Mouse (Mus musculus) retina, postnatal 1 day (tissue): ENCODE measurements around the gene Atf7ip.
A peak's percentile ranks its signal among the peaks of the same experiment; 100 is the strongest.

ENCODE experiments used
- DNase-seq: peaks from one replicate; pipeline ENCODE4 v3.0.0-alpha.2; 2012

Gene Atf7ip

DNA sequence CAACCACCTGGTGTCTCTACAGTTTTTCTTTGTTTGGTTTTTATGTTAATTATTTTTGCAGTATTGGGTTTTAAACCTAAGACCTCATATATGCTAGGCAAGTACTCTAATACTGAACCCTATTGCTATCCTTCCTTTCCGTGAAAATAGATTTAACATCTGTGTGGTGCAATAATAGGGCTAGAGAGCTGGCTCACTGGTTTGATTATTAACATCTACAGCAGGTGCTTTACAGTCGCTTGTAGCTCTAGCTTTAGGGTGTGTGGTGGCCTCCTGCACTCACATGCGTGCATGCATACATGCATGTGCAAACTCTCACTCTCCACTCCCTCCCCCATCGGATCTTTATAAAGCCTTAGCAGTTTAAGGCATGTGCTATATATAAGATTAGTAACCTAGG lies 19.6 kb downstream of the Atf7ip start:
- DNase-seq = no peak

- no peak for DNase-seq
Measured at GRCm38 (mm10) chr6:136529156-136529555, 23.2 kb downstream of the Atf7ip start.

- DNase-seq = peak; percentile 25
Measured at GRCm38 (mm10) chr6:136531792-136532230, 25.8 kb downstream of the Atf7ip start.

DNA sequence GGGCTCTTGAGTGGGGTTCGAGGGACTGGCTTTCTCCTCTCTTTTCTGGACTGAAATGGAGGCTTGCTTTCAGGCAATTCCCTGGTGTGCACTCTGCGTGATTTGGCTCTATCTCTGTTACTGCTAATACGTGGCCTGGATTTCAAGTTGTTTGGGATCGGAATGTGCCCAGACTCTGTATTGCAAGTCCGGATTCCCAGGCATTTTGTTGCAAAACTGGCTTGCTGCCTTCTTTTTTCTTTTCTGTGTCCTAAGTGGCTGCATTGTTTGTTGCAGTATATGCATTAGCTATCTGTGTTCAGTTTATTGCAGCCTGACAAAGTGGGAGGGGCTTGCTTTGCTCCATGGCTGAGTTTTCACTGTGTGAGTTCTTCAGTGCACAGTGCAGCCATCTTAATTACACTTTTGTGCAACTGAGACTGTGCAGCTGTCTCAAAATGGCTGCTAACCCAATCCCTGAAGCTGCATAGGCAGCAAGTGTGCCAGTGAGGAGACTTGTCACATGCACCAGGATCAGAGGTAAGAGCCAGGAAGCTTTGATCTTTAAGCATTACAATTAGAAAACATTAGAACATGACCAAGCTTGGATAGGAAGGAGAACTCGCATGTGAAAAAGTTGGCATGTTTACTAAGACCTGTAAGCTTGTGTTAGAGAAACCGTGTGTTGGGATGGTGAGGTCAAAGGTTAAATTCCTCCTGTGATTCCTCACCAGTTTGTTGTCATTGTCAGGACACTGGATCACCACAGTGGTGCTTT lies 26.7 kb downstream of the Atf7ip start:
- peak; percentile 93 for DNase-seq

DNA sequence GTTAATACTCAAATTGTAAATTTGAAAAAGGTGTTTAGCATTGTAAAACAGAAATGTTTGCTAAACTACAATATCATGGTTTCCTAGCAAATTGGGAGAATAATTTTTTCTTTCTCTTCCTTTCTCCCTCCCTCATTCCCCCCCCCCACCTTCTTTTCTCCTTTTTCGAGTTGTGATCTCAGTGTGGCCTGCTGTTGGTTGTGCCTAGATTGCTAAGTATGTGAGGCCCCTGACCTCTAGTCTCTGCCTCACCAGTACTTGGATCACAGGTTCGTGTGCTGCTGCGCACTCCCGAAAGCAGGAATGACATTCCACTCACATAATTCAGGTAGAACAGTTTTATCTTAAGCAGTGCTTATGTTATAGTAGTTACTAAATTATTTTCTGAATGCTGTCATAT lies 27.8 kb downstream of the Atf7ip start:
- DNase-seq = no peak

- no peak for DNase-seq
Measured at GRCm38 (mm10) chr6:136534444-136534843, 28.5 kb downstream of the Atf7ip start.

- DNase-seq = peak; percentile 27
Measured at GRCm38 (mm10) chr6:136535176-136535575, 29.2 kb downstream of the Atf7ip start.

- DNase-seq = no peak
Measured at GRCm38 (mm10) chr6:136536121-136536520, 30.2 kb downstream of the Atf7ip start.

DNA sequence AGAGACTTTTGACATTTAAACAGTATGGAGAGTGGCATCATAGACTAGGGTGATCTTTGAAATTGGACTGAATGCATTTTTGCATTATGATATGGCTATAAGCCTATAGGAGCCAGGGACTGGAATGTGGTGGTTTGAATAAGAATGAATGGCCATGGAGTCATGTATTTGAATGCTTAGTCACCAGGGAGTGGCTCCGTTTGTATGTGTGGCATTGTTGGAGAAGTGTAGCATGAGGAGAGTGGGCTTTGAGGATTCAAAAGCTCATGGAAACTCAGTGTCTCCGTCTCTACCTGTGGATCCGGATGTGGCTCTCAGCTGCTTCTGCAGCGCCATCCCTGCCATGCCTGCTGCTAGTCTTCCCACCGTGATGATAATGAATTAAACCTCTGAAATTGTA lies 35.4 kb downstream of the Atf7ip start:
- DNase-seq = no peak

- DNase-seq = no peak
Measured at GRCm38 (mm10) chr6:136542105-136542504, 36.1 kb downstream of the Atf7ip start.

GRCm38 (mm10) chr6:136543164-136543563 lies 37.2 kb downstream of the Atf7ip start:
- DNase-seq = peak; percentile 87

DNA sequence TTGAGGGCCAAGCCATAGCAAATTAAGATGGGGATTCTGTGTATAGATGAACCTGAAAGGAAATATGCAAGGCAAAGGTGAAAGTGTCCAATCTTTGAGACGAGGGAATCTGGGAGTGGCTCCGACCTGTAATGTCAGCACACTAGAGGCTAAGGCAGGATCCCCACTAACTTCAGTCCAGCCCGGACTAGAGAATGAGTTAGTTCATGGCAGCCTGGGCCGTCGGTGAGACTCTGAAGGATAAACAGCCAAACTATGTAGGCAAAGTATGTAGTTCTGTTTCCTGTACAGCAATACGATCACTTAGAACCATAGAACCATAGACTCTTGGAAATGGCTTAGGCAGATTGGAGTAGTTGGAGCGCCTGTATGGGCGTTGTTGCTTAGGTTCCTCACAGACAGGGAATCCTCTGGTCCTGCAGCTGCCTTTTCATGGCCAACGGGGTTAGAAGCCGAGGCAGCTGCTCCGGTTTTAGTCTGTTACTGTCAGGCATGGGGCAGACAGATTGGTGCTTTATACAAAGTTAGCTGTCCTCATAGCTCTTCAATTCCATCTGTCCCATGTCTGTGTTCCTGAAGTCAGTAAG lies 39.4 kb downstream of the Atf7ip start:
- no peak for DNase-seq

DNA sequence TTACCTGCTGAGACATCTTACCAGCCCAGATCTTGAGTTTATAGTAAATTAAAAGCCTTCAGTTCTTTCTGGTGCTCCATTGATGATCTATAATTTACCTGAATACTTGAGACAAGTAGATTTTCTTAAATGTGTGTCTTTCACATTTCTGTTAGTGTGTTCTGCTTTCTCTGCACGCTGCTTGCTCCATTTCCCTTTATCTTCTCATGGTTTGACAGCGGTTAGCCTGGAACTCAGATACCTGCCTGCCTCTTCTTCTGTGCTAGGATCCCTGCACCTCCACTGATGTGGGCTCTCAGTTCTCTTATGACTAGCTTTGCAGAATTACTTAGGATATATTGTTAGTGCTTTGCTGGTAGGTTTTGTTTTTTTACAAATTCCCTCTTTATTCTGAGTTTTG lies 40.3 kb downstream of the Atf7ip start:
- DNase-seq = no peak

DNA sequence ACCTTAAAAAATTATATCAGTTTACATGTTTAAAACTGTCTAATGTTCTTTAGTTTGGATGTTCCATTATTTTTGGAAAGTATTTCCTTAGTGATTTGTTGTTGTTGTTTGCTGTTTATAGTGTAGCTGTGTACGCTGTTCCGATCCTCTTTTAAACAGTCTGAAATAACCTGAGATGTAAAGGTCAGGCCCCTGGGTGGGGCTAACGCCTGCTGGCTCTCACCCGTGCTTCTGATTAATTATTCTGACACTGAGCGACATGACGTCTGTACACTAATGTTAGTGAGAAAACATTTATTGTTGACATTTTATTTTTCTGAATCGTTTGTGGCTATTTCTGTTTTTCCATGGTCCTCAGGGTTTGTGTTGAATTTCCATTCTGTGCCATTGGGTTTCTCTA lies 41.0 kb downstream of the Atf7ip start:
- no peak for DNase-seq

DNA sequence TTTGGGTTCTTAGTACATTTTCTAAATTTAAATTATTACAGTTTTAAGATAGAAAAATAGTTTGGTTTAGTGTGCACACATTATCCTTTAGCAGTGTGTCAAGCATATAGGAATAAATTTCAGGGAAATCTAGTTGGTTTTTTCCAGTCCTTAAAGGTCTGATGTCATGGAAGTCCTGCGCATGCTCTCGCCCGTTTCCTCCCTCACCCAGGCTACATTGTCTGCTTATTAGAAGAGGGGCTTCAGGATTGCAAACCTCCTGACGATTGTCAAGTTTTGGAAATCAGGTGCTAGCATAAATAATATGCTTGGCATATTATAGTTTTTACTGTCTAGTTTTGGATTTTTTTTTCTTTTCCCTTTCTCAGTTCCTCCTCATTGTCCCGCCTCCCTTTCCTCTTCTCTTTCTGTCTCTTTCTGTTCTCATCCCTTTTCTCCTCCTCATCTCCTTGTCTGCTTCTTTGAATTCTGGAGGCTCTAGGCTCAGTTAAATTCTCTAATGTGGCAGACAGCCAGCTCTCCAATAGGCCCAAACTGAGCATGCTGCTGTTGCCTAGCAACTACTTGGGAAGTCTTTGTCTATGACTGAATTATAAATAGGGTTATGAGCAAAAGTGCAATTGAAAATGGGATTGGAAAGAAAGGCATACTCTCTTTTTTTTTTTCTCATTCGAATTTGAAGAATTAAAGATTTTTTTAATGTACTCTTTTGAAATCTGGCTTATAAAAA lies 42.2 kb downstream of the Atf7ip start:
- peak; percentile 89 for DNase-seq

DNA sequence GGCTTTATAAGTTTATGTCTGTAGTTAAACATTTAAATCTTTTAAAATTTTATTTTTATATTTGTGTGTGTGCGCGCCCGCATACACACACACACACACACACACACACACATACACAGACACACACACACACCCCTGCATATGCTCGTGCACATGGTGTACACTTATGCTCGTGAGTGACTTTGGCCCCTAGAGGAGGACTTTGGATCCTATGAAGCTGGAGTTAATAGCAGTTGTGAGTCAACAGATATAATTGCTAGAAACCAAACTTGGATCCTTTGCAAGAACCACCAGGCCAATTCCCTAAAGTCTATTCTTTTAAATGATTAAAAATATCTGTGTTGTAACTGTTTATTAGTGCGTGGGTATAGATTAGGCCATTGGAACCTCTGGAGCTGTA lies 42.8 kb downstream of the Atf7ip start:
- no peak for DNase-seq

- no peak for DNase-seq
Measured at GRCm38 (mm10) chr6:136549606-136550005, 43.6 kb downstream of the Atf7ip start.

GRCm38 (mm10) chr6:136550596-136551304 lies 44.8 kb downstream of the Atf7ip start:
- DNase-seq = peak; percentile 69

GRCm38 (mm10) chr6:136551550-136552109 lies 45.7 kb downstream of the Atf7ip start:
- no peak for DNase-seq

DNA sequence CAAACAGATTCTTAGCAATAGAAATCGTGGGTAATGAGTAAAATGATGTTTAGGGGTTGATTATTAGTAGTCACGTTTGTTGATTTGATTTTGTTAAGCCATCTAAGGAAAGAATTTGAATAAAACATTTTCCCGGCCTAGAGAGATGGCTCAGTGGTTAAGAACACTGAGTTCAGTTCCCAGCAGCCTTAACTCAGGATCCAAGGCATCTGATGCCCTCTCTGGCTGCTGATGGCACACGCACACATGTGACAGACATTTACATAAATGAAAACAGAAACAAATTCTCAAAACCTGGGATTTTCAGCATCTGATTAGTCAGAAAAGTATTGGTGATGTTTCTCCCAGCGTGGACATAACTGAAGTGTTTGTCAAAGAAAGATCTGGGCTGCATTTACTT lies 47.2 kb downstream of the Atf7ip start:
- no peak for DNase-seq

GRCm38 (mm10) chr6:136553767-136554569 lies 48.0 kb downstream of the Atf7ip start:
- DNase-seq = peak; percentile 87
